Mouse (Mus musculus): ENCODE measurements around the gene Notch4. TPM values are rescaled to one million over a fixed set of nuclear protein-coding genes. Genes with fewer than 3 reads are reported as not detected.
"Not testable (repeated sequence)": the region's sequence is repeated elsewhere in the genome, so short reads cannot be mapped to it uniquely, and the experiment has no call there.

Notch4 gene
- polyA plus RNA-seq (2014; fragmentation: Nextera tagmentation; extraction: Ambion mirVana): 8.9 and 15.8 TPM in 2 replicates

GRCm38 (mm10) chr17:34564003-34564421 lies at the start of gene Notch4:
Gene Notch4 (plus strand): TSS chr17:34564268.
- H3K27ac ChIP-seq (ENCODE audit: low read depth, low read length): no peak within 1 kb of the TSS
- peak; percentile 88 for DNase-seq (ENCODE audit: low spot score, missing footprints)
- 16% methylated on average over 6 of the region's 6 CpGs for WGBS

GRCm38 (mm10) chr17:34516514-34516913 lies 47.6 kb upstream of the Notch4 start:
- H3K9me3 ChIP-seq (ENCODE audit: control insufficient read depth, low read length): no peaks in the 10 kb centered on the region
- WGBS: 89% methylated on average over 2 of the region's 2 CpGs
- H3K27me3 ChIP-seq (ENCODE audit: control insufficient read depth, insufficient read depth, low read length): no peaks in the 10 kb centered on the region
- no peak overlapping the region for H3K27ac ChIP-seq (ENCODE audit: low read depth, low read length)
- ATAC-seq (ENCODE audit: low FRiP score) (no peak), DNase-seq (ENCODE audit: low spot score, missing footprints) (no peak)
- no peak overlapping the region for H3K4me2 ChIP-seq
- H3K4me3 ChIP-seq (ENCODE audit: low read depth, low read length): no peak overlapping the region
- no peaks in the 10 kb centered on the region for H3K4me1 ChIP-seq (ENCODE audit: control insufficient read depth, insufficient read depth, low read length)
- no peak overlapping the region for H3K9ac ChIP-seq (ENCODE audit: low read length)
- no peaks in the 10 kb centered on the region for H3K36me3 ChIP-seq (ENCODE audit: control insufficient read depth, insufficient read depth, low read length)

More at GRCm38 (mm10) chr17:34564003-34564421, at the start of gene Notch4:
- H3K4me3 ChIP-seq (ENCODE audit: low read depth, low read length): no peak within 1 kb of the TSS
- ATAC-seq (ENCODE audit: low FRiP score): no peak
- no peak within 1 kb of the TSS for H3K9ac ChIP-seq (ENCODE audit: low read length)
- no peaks in the 10 kb centered on the region for H3K4me1 ChIP-seq (ENCODE audit: control insufficient read depth, insufficient read depth, low read length)
- H3K4me2 ChIP-seq: no peak within 1 kb of the TSS
- H3K27me3 ChIP-seq (ENCODE audit: control insufficient read depth, insufficient read depth, low read length): no peaks in the 10 kb centered on the region
- no peaks in the 10 kb centered on the region for H3K36me3 ChIP-seq (ENCODE audit: control insufficient read depth, insufficient read depth, low read length)
- no peaks in the 10 kb centered on the region for H3K9me3 ChIP-seq (ENCODE audit: control insufficient read depth, low read length)

GRCm38 (mm10) chr17:34517252-34517651 lies 46.8 kb upstream of the Notch4 start, which contains the start of gene Btnl6:
Gene Btnl6 (minus strand): TSS chr17:34517352.
- no peak within 1 kb of the TSS for H3K9ac ChIP-seq (ENCODE audit: low read length)
- ATAC-seq (ENCODE audit: low FRiP score) (no peak), DNase-seq (ENCODE audit: low spot score, missing footprints) (no peak)
- no peaks in the 10 kb centered on the region for H3K27me3 ChIP-seq (ENCODE audit: control insufficient read depth, insufficient read depth, low read length)
- H3K4me1 ChIP-seq (ENCODE audit: control insufficient read depth, insufficient read depth, low read length): no peaks in the 10 kb centered on the region
- no peaks in the 10 kb centered on the region for H3K9me3 ChIP-seq (ENCODE audit: control insufficient read depth, low read length)
- no peak within 1 kb of the TSS for H3K4me3 ChIP-seq (ENCODE audit: low read depth, low read length)
- H3K27ac ChIP-seq (ENCODE audit: low read depth, low read length): no peak within 1 kb of the TSS
- 84% methylated on average over 4 of the region's 4 CpGs for WGBS
- H3K36me3 ChIP-seq (ENCODE audit: control insufficient read depth, insufficient read depth, low read length): no peaks in the 10 kb centered on the region
- H3K4me2 ChIP-seq: no peak within 1 kb of the TSS

- H3K9me3 ChIP-seq (ENCODE audit: control insufficient read depth, low read length): no peaks in the 10 kb centered on the region
- H3K27ac ChIP-seq (ENCODE audit: low read depth, low read length): no peak overlapping the region
- H3K4me3 ChIP-seq (ENCODE audit: low read depth, low read length): no peak overlapping the region
- H3K4me1 ChIP-seq (ENCODE audit: control insufficient read depth, insufficient read depth, low read length): no peaks in the 10 kb centered on the region
- WGBS: 82% methylated on average over 4 of the region's 4 CpGs
- ATAC-seq (ENCODE audit: low FRiP score) (no peak), DNase-seq (ENCODE audit: low spot score, missing footprints) (no peak)
- no peak overlapping the region for H3K4me2 ChIP-seq
- no peaks in the 10 kb centered on the region for H3K27me3 ChIP-seq (ENCODE audit: control insufficient read depth, insufficient read depth, low read length)
- H3K9ac ChIP-seq (ENCODE audit: low read length): no peak overlapping the region
- no peaks in the 10 kb centered on the region for H3K36me3 ChIP-seq (ENCODE audit: control insufficient read depth, insufficient read depth, low read length)
These were observed 46.3 kb upstream of the Notch4 start for GRCm38 (mm10) chr17:34517795-34518194.

GRCm38 (mm10) chr17:34518571-34518970 lies 45.5 kb upstream of the Notch4 start:
- not testable (repeated sequence) for H3K9me3 ChIP-seq (ENCODE audit: control insufficient read depth, low read length); H3K4me1 ChIP-seq (ENCODE audit: control insufficient read depth, insufficient read depth, low read length); H3K4me2 ChIP-seq; H3K9ac ChIP-seq (ENCODE audit: low read length); H3K4me3 ChIP-seq (ENCODE audit: low read depth, low read length); H3K27ac ChIP-seq (ENCODE audit: low read depth, low read length); H3K36me3 ChIP-seq (ENCODE audit: control insufficient read depth, insufficient read depth, low read length); H3K27me3 ChIP-seq (ENCODE audit: control insufficient read depth, insufficient read depth, low read length); DNase-seq (ENCODE audit: low spot score, missing footprints); ATAC-seq (ENCODE audit: low FRiP score)
- 78% methylated on average over 3 of the region's 3 CpGs for WGBS

- Histone ChIP-seq H3K27ac (ENCODE audit: low read depth, low read length) (no peak overlapping the region), H3K9me3 (ENCODE audit: control insufficient read depth, low read length) (no peaks in the 10 kb centered on the region), H3K27me3 (ENCODE audit: control insufficient read depth, insufficient read depth, low read length) (no peaks in the 10 kb centered on the region), H3K9ac (ENCODE audit: low read length) (no peak overlapping the region), H3K4me3 (ENCODE audit: low read depth, low read length) (no peak overlapping the region), H3K36me3 (ENCODE audit: control insufficient read depth, insufficient read depth, low read length) (no peaks in the 10 kb centered on the region), H3K4me1 (ENCODE audit: control insufficient read depth, insufficient read depth, low read length) (no peaks in the 10 kb centered on the region), H3K4me2 (no peak overlapping the region)
- no peak for ATAC-seq (ENCODE audit: low FRiP score)
- no peak for DNase-seq (ENCODE audit: low spot score, missing footprints)
- 65% methylated on average over 1 of the region's 1 CpGs for WGBS
These were observed 45.1 kb upstream of the Notch4 start for GRCm38 (mm10) chr17:34519001-34519400.

GRCm38 (mm10) chr17:34532671-34533070 lies 31.4 kb upstream of the Notch4 start:
- ATAC-seq (ENCODE audit: low FRiP score) (no peak), DNase-seq (ENCODE audit: low spot score, missing footprints) (no peak)
- no peak overlapping the region for H3K27ac ChIP-seq (ENCODE audit: low read depth, low read length)
- no peaks in the 10 kb centered on the region for H3K27me3 ChIP-seq (ENCODE audit: control insufficient read depth, insufficient read depth, low read length)
- H3K4me3 ChIP-seq (ENCODE audit: low read depth, low read length): no peak overlapping the region
- WGBS: 75% methylated on average over 3 of the region's 3 CpGs
- H3K9me3 ChIP-seq (ENCODE audit: control insufficient read depth, low read length): no peaks in the 10 kb centered on the region
- H3K9ac ChIP-seq (ENCODE audit: low read length): no peak overlapping the region
- H3K4me2 ChIP-seq: no peak overlapping the region
- no peaks in the 10 kb centered on the region for H3K4me1 ChIP-seq (ENCODE audit: control insufficient read depth, insufficient read depth, low read length)
- H3K36me3 ChIP-seq (ENCODE audit: control insufficient read depth, insufficient read depth, low read length): no peaks in the 10 kb centered on the region

- not testable (repeated sequence) for H3K27me3 ChIP-seq (ENCODE audit: control insufficient read depth, insufficient read depth, low read length); ATAC-seq (ENCODE audit: low FRiP score); H3K9me3 ChIP-seq (ENCODE audit: control insufficient read depth, low read length); H3K4me1 ChIP-seq (ENCODE audit: control insufficient read depth, insufficient read depth, low read length); H3K9ac ChIP-seq (ENCODE audit: low read length); H3K27ac ChIP-seq (ENCODE audit: low read depth, low read length); H3K4me2 ChIP-seq; H3K4me3 ChIP-seq (ENCODE audit: low read depth, low read length); H3K36me3 ChIP-seq (ENCODE audit: control insufficient read depth, insufficient read depth, low read length); DNase-seq (ENCODE audit: low spot score, missing footprints)
- WGBS: 95% methylated on average over 12 of the region's 13 CpGs
These were observed 20.5 kb upstream of the Notch4 start for GRCm38 (mm10) chr17:34543567-34543966.

GRCm38 (mm10) chr17:34546797-34547196 lies 17.3 kb upstream of the Notch4 start:
- no peak overlapping the region for H3K4me3 ChIP-seq (ENCODE audit: low read depth, low read length)
- ATAC-seq (ENCODE audit: low FRiP score) (no peak), DNase-seq (ENCODE audit: low spot score, missing footprints) (no peak)
- H3K27me3 ChIP-seq (ENCODE audit: control insufficient read depth, insufficient read depth, low read length): no peaks in the 10 kb centered on the region
- 85% methylated on average over 1 of the region's 1 CpGs for WGBS
- H3K4me2 ChIP-seq: no peak overlapping the region
- H3K9ac ChIP-seq (ENCODE audit: low read length): no peak overlapping the region
- H3K4me1 ChIP-seq (ENCODE audit: control insufficient read depth, insufficient read depth, low read length): no peaks in the 10 kb centered on the region
- no peaks in the 10 kb centered on the region for H3K9me3 ChIP-seq (ENCODE audit: control insufficient read depth, low read length)
- no peak overlapping the region for H3K27ac ChIP-seq (ENCODE audit: low read depth, low read length)
- no peaks in the 10 kb centered on the region for H3K36me3 ChIP-seq (ENCODE audit: control insufficient read depth, insufficient read depth, low read length)

All from midbrain, embryonic 11.5 days (tissue).